Mouse (Mus musculus) C2C12 (cell line): ENCODE data around the gene Apba1. TPM values are rescaled to one million over a fixed set of nuclear protein-coding genes. Genes with fewer than 3 reads are reported as not detected.

Experiments
- H3K27me3 ChIP-seq: one replicate; pipeline ENCODE4 v1.6.1; 2011; ENCODE audit not compliant: control insufficient read depth, insufficient read depth, insufficient read length
- H3K36me3 ChIP-seq: one replicate; pipeline ENCODE4 v1.6.1; 2011; ENCODE audit not compliant: control insufficient read depth, insufficient read depth
- H3K4me3 ChIP-seq: one replicate; pipeline ENCODE4 v1.5.1; 2011; ENCODE audit warnings: mild to moderate bottlenecking, control low read depth; ENCODE audit not compliant: poor library complexity, insufficient read depth, severe bottlenecking
- H3K79me2 ChIP-seq: one replicate; pipeline ENCODE4 v1.6.1; 2011; ENCODE audit not compliant: control insufficient read depth, insufficient read depth
- H3K79me3 ChIP-seq: one replicate; pipeline ENCODE4 v1.6.1; 2011; ENCODE audit warnings: low read depth, control low read depth
- H3ac ChIP-seq: one replicate; pipeline ENCODE3; 2011; ENCODE audit warnings: low read depth; ENCODE audit not compliant: control insufficient read depth, insufficient read length
- CEBPB ChIP-seq: IDR thresholded peaks from one replicate; pipeline ENCODE4 v1.6.1; 2011; ENCODE audit warnings: low read depth, mild to moderate bottlenecking, control low read depth, moderate library complexity
- CTCF ChIP-seq: IDR thresholded peaks from one replicate; pipeline ENCODE4 v1.5.1; 2011; ENCODE audit not compliant: control insufficient read depth, insufficient read depth, insufficient read length
- FOSL1 ChIP-seq: IDR thresholded peaks from one replicate; pipeline ENCODE4 v1.8.0; 2011; ENCODE audit warnings: mild to moderate bottlenecking, low read length; ENCODE audit not compliant: poor library complexity, insufficient read depth, severe bottlenecking
- MAX ChIP-seq: IDR thresholded peaks from one replicate; pipeline ENCODE4 v1.6.1; 2011; ENCODE audit warnings: mild to moderate bottlenecking, control low read depth
- MYOD1 ChIP-seq: IDR thresholded peaks from one replicate; pipeline ENCODE4 v1.6.1; 2011; ENCODE audit warnings: low read depth; ENCODE audit not compliant: control insufficient read depth, insufficient read length
- MYOG ChIP-seq: IDR thresholded peaks from one replicate; pipeline ENCODE4 v1.6.1; 2011; ENCODE audit not compliant: control insufficient read depth, insufficient read length; ENCODE audit errors: extremely low read depth
- USF1 ChIP-seq: IDR thresholded peaks from one replicate; pipeline ENCODE4 v1.6.1; 2011; ENCODE audit warnings: low read depth, mild to moderate bottlenecking, control low read depth, moderate library complexity
- polyA plus RNA-seq: library from polyadenylated mRNA; unstranded; fragments of >200 nt; fragmentation: generic; extraction: Trizol; gene quantifications from one replicate; pipeline ENCODE4 v1.2.1, GENCODE M21; 2012; ENCODE audit warnings: missing spikeins

The Apba1 gene
- polyA plus RNA-seq, 1 experiment, result 0.02 TPM

DNA sequence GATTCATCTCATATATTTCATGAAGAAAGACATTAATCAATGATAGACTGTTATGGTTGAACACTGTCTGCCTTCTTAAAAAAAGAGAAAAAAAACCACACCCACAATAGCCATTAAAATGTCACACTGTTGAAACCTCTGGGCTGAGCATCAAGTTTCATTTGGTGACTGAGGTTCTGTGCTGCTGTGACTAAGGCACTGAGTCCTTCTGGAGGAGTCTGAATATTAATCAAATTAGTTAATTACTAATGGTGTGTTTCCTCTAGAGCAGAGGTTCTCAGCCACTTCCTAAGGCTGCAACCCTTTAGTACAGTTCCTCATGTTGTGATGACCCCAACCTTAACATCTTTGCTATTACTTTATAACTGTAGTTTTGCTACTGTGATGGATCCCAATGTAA is 20.4 kb downstream of the Apba1 start:
- Histone ChIP-seq H3ac (no peak overlapping the region), H3K36me3 (no peaks in the 10 kb centered on the region), H3K79me3 (no peaks in the 10 kb centered on the region), H3K4me3 (no peak overlapping the region), H3K27me3 (no peaks in the 10 kb centered on the region), H3K79me2 (no peaks in the 10 kb centered on the region)
- no peak for TF ChIP-seq CEBPB
- no peak for TF ChIP-seq MAX
- no peak for TF ChIP-seq FOSL1
- TF ChIP-seq MYOG, result no peak
- no peak for TF ChIP-seq MYOD1
- no peak for TF ChIP-seq CTCF
- no peak for TF ChIP-seq USF1

DNA sequence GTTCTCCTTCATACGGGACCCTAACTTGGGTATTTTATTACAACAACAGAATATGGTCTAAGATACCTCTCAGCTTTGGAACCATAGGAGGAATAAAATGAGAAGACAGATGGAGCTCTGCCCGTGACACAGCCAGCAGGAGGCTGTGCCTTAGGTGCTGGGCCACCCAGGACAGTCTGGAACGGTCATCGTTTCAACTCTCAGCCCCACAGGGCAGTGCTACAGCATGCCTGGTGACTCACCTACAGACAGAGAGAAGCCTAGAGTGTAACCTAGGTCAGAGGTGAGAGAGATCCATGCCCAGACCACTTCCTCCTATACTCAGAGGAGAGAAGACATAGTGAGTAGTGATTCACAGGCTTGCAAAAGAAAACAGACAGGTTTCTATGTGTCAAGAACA is 21.4 kb downstream of the Apba1 start:
- H3K36me3 ChIP-seq, result no peaks in the 10 kb centered on the region
- no peaks in the 10 kb centered on the region for H3K27me3 ChIP-seq
- H3K79me3 ChIP-seq, result no peaks in the 10 kb centered on the region
- no peak overlapping the region for H3ac ChIP-seq
- H3K4me3 ChIP-seq, result no peak overlapping the region
- H3K79me2 ChIP-seq, result no peaks in the 10 kb centered on the region
- no peak for TF ChIP-seq CEBPB
- TF ChIP-seq USF1, result no peak
- TF ChIP-seq CTCF, result no peak
- no peak for TF ChIP-seq MYOG
- TF ChIP-seq MAX, result no peak
- no peak for TF ChIP-seq MYOD1
- no peak for TF ChIP-seq FOSL1

DNA sequence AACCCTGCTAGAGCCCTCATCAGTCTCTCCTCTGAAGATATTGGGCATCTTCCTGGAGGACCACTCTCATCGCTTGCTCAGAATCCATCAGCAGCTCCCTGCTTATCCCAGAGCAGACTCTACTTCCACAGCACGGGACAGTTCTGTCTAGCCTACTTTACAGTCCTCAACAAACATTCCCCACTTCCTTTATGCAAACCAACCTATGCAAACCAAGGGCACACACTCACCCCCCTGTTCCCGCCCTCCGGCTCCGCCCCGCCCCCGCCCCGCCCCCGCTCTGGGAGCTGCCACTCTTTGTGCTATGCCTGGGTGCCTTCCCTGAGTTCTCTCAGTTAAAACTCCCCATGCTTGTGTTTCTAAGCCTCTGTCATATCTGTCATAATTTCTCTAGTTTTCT is 23.3 kb downstream of the Apba1 start:
- no peak for TF ChIP-seq FOSL1
- H3ac ChIP-seq, result no peak overlapping the region
- no peaks in the 10 kb centered on the region for H3K27me3 ChIP-seq
- H3K79me3 ChIP-seq, result no peaks in the 10 kb centered on the region
- no peak overlapping the region for H3K4me3 ChIP-seq
- H3K36me3 ChIP-seq, result no peaks in the 10 kb centered on the region
- no peaks in the 10 kb centered on the region for H3K79me2 ChIP-seq

DNA sequence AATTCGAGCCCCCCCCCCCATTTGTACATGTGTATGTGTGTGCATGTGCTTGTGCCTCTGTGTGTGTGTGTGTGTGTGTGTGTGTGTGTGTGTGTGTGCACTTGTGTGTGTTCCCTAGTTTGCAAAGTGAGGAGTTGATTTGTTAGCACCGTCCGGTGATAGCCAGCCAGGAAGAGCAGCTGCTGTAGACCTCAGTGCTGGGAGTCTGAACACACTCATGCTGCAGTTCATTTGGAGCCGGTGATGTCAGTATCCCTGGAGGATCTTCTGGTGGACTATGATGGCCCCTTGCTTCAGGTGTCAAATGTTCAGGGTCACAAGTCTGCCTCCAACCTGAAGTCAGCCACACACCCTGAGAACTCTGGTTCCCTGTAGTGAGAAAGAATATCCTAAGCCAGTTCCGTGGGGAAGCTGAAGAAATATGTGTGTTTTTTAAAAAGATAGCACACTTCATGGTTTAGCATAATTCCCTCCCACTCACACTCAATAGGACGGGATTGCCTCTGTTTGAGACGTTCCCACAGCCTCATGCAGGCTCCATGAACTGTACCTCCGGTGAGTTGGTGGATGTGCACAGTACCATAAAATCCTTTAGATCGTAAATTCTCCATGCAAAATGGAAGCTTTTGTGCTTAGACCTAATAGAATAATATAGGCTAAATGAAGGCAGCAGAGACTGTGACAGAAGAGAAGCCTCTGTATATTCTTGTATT is 29.9 kb downstream of the Apba1 start:
- Histone ChIP-seq H3ac (no peak overlapping the region), H3K4me3 (no peak overlapping the region), H3K79me3 (no peaks in the 10 kb centered on the region), H3K79me2 (no peaks in the 10 kb centered on the region), H3K27me3 (peaks cover 7% of the 10 kb centered on the region), H3K36me3 (no peaks in the 10 kb centered on the region)
- TF ChIP-seq MYOG, result no peak
- TF ChIP-seq CTCF, result no peak
- TF ChIP-seq CEBPB, result no peak
- TF ChIP-seq MAX, result no peak
- TF ChIP-seq USF1, result no peak
- no peak for TF ChIP-seq MYOD1
- no peak for TF ChIP-seq FOSL1

DNA sequence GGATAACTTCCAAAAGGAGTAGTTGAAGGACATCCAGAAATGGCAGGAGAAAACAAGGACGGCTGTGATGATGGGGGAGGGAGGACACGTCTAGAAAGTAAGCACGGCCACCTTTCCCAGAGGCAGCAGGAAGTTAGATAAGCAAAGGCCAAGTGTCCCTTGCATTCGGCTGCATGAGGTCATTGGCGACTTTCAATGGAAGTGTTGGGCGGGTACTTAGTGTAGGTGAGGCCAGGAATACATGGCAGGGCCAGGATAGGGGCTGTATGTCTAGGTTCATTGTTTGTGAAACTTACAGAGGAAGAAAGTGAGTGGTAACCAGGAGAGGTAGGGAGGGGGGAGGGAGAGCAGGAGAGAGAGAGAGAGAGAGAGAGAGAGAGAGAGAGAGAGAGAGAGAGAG is 33.0 kb downstream of the Apba1 start:
- H3K79me3 ChIP-seq, result no peaks in the 10 kb centered on the region
- TF ChIP-seq CEBPB (no peak), USF1 (no peak), MYOD1 (no peak), FOSL1 (no peak), MYOG (no peak), MAX (no peak), CTCF (no peak)
- peaks cover 7% of the 10 kb centered on the region for H3K27me3 ChIP-seq
- H3K4me3 ChIP-seq, result no peak overlapping the region
- H3K79me2 ChIP-seq, result no peaks in the 10 kb centered on the region
- H3ac ChIP-seq, result no peak overlapping the region
- H3K36me3 ChIP-seq, result no peaks in the 10 kb centered on the region

DNA sequence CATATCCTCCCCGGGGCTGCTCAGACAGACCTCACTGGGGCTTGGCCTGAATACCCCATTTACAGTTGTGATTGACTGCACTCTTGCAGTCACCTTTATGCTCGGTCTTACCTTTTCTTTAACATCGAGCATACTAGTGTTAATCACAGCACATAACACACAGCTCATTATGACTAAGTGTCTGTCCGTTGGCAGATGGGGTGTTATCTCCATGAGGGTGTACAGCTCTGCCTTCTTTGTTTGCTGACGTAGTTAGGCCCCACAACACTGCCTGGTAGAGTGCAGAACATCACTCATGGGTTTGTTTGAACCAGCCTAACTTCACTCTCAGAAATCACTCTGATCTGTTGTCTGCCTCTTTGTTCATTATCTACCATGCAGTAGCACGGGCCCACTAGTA is 33.9 kb downstream of the Apba1 start:
- Histone ChIP-seq H3K4me3 (no peak overlapping the region), H3K79me2 (no peaks in the 10 kb centered on the region), H3ac (no peak overlapping the region), H3K79me3 (no peaks in the 10 kb centered on the region), H3K36me3 (no peaks in the 10 kb centered on the region), H3K27me3 (peaks cover 7% of the 10 kb centered on the region)
- no peak for TF ChIP-seq CTCF
- TF ChIP-seq USF1, result no peak
- no peak for TF ChIP-seq CEBPB
- TF ChIP-seq MAX, result no peak
- TF ChIP-seq FOSL1, result no peak
- TF ChIP-seq MYOD1, result no peak
- TF ChIP-seq MYOG, result no peak
